Mouse (Mus musculus) subcutaneous adipose tissue, adult 2 months (tissue): ENCODE data around the gene Iffo2. TPM values are rescaled to one million over a fixed set of nuclear protein-coding genes. Genes with fewer than 3 reads are reported as not detected.

ENCODE experiments used
- polyA plus RNA-seq: library from polyadenylated mRNA; depleted of rRNA; stranded (reverse); fragments of >200 nt; gene quantifications from 2 replicates; pipeline ENCODE4 v1.2.3, GENCODE M21; 2012; ENCODE audit warnings: low replicate concordance; rRNA removed

Gene Iffo2
- polyA plus RNA-seq = 9.6 and 13.3 TPM in 2 replicates

DNA sequence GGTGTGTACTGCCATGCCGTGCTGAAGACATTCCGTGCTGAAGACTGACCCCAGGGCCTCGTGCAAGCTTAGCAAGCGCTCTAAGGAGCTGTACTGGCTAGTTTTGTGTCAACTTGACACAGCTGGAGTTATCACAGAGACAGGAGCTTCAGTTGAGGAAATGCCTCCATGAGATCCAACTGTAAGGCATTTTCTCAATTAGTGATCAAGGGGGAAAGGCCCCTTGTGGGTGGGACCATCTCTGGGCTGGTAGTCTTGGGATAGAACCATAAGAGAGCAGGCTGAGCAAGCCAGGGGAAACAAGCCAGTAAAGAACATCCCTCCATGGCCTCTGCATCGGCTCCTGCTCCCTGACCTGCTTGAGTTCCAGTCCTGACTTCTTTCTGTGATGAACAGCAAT lies at the start of gene Iffo2:
Gene Iffo2 (plus strand): TSS at position 301 of the 400 bp plus-strand sequence.

DNA sequence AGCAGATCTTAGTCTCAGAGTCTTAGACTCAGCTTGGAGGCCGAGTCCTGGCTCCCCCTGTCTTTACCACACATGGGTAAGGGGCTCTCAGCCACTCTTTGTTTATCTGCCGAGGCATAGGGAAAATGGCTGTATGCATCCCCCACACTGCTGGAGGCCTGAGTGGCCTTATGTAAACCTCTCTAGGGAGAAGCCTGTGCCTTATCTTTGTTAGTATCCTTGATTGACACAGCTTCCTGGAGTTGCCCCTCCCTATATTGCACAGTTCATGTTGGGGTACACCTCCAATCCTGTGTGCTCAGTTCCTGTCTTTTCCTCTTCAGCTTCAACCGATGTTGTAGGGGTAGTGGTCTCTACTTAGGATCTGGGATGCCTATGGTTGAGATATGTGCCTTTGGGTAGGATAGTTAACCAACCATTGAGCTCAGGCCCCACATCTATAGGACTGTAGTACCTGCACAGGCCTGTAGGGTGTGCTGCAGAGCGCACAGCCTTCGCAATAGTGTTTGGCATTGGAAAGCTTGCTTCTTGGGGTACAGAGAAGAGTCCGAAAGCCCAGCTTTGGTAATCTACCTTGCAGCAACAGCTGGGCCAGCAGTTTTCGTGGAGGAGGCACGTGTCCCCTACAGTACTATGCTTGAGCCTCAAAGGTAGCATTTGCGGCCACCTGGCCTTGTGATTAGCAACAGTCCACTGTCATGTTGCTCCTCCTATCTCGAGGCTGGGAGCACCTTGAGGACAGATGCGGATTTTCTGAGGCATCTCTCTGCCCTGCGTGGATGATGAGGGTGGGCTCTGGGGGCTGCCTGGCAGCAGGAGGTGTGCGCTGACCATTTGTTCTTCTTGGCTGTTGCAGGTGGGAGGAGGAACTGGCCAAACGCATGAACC lies 72.3 kb downstream of the Iffo2 start, which contains the start of gene Gm21969:
Gene Gm21969 (plus strand): TSS at position 830 of the 888 bp plus-strand sequence.

DNA sequence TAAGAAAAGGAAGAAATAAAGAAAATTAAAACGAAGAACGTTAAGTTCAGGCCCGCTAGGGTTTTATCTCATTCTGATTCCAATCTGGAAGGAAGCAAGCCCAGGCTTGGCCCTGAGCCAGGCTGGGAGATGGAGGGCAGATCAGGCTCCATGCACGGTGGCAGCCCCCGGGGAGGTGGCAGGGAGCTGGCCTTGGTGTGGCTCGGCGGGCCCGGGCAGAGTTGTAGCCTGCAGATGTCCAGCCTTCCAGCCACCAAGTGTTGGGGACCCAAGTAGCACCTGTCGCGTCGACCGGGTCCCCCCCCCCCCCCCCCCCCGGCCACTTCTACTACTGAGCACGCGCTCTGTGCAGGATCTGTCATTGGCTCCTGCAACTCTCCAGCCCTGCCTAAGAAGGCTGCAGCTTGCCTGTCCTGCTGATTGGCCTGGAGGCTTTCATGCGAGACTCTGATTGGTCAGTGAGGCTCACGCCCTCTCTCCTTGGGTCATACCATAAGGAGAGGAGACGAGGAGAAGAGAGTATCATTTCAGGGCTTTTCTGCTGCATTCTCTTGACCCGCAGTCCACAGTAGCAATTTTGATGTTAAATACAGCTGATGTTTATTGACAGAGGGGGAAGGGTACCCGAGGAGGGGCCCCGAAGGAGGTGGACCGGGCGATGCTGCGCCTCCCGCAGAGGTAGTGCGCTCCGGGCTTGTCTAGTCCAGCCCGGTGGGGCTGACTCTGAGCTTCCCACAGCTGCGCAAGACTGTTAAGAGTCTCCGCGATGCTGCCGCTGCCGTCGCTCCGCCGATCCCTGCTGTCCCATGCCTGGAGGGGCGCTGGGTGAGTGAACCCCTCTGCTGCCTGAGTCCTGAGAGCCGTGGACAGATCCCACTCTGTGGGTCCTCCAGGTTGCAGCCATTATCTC lies 92.3 kb downstream of the Iffo2 start, which contains the start of gene Aldh4a1:
Gene Aldh4a1 (plus strand): TSS at position 494 of the 910 bp plus-strand sequence.

DNA sequence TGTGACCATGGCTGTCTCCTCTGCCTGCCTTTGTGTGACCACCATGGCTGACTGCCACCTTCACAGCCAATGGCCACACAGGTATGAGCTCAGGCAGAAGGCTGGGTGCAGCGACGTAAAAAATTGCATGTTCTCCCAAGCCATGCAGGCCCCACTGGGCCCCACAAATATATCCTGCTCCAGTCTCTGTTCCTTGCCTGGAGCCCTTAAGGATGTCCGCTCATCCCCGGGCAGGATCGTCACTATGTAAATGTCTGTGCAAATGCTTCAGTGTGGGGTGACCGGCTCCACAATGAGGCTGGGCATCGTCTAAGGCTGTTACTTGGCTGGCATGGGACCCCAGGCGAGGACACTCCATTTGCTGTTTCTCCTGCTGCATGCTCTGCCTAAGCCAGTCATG lies 122.9 kb downstream of the Iffo2 start, which contains the start of gene Tas1r2:
Gene Tas1r2 (plus strand): TSS at position 301 of the 400 bp plus-strand sequence.

Other genes with a start within 250 kb of the Iffo2 start
- gene Pqlc2, start 219.8 kb upstream of the Iffo2 start, polyA plus RNA-seq = 31.2 and 40.0 TPM in 2 replicates
- 30.3 and 48.1 TPM in 2 replicates for gene Akr7a5, start 219.8 kb upstream of the Iffo2 start, polyA plus RNA-seq
- gene Mrto4, start 178.0 kb upstream of the Iffo2 start, polyA plus RNA-seq = 18.2 and 42.4 TPM in 2 replicates
- 56.7 and 74.2 TPM in 2 replicates for gene Emc1, start 178.0 kb upstream of the Iffo2 start, polyA plus RNA-seq
- 186 and 189 TPM in 2 replicates for gene Ubr4, start 177.9 kb upstream of the Iffo2 start, polyA plus RNA-seq
- gene Gm21969, start 72.6 kb downstream of the Iffo2 start, polyA plus RNA-seq = 0.03 TPM in 1 of 2 replicates, not detected in the other
- 74.5 and 92.0 TPM in 2 replicates for gene Aldh4a1, start 92.3 kb downstream of the Iffo2 start, polyA plus RNA-seq
- not detected in 2 replicates for gene Tas1r2, start 123.0 kb downstream of the Iffo2 start, polyA plus RNA-seq